Mouse (Mus musculus) neural tube, embryonic 10.5 days (tissue): ENCODE data around the gene Pnpla3.
"Not testable (repeated sequence)": the region's sequence is repeated elsewhere in the genome, so short reads cannot be mapped to it uniquely, and the experiment has no call there.

ENCODE experiments used
- DNase-seq: peaks from one replicate; pipeline ENCODE4 v3.0.0-alpha.2; 2017; ENCODE audit warnings: low spot score; ENCODE audit errors: extremely low spot score

Gene Pnpla3

GRCm38 (mm10) chr15:84167600-84167999, at the start of gene Pnpla3:
TSS of gene Pnpla3 (plus strand) at chr15:84167837.
- peak; percentile 93 for DNase-seq

DNA sequence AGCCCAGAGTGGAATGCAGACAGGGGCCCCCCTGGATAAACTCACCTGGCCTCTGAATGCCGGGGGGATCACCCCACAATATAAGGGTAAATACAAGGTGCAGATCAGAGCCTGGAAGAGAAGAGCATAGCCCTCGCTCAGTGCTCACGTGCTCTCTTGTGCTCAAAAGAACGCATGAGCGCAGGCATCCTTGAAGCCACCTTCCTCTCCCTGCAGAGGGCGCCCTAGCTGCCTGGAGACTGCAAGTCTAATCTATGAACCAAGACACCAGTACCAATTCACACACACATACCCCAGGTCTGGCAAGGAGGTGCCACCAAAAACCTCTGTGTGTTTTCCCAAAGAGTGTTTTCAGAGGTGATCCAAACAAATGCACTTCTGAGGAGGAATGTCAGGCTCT, 47.0 kb upstream of the Pnpla3 start:
- DNase-seq = peak; percentile 32

DNA sequence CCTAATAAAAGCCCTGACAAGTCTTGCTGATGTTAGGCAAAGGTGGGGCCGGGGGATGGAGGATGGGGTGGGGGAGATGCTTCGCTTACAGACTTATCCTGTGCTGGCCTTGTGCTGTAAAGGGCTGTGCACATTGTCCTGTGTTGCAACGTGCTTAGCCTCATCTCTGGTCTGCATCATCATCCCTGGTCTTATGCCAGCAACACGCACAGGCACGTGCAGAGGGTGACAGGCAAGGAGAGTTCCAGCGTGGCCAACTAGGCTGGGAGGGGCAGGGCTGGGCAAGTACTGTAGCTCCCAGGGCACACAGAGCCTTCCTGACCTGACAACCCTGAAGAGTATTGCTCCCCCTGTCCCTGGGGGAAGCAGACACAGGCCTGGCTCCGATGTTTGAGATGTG, 46.6 kb upstream of the Pnpla3 start:
- DNase-seq = no peak

GRCm38 (mm10) chr15:84123075-84123474, 44.6 kb upstream of the Pnpla3 start, which contains the start of gene Pnpla5:
TSS of gene Pnpla5 (minus strand) at chr15:84123175.
- no peak for DNase-seq

DNA sequence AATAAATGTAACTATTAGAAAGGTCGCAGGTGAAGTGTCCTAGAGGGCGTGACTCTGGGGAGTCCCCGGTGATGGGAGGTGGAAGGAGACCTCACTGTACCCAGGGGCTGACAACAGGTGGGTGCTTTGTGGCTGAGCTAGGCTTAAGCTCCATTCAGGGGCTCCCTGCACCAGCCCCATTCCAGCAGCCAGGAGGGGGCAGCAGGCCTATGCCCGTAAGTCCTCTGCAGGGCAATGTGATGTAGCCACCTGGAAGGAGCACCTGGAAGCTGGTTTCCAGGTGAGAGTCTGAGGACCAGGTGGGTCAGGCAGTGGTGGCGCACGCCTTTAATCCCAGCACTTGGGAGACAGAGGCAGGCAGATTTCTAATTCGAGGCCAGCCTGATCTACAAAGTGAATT, 43.6 kb upstream of the Pnpla3 start:
- DNase-seq = no peak

DNA sequence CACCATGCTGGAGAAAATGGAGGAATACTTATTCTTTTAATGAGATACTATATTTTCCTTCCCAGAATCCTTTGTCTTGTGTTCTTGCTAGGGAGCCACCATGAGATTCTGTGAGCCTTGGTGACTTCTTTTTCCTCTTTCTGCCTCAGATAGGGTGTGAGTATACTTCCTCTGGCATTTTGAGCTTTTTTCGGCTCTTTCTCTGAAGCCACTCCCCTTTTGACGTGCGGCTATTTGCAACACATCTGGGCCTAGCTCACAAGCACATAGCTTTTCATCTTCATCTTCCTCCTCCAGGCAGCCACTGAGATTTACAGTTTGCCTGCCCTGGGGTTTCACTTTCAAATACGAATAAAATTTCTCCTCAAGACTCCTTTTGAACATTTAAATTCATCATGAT, 41.2 kb upstream of the Pnpla3 start:
- DNase-seq = no peak

- no peak for DNase-seq
These were observed 40.8 kb upstream of the Pnpla3 start for GRCm38 (mm10) chr15:84126871-84127270.

DNA sequence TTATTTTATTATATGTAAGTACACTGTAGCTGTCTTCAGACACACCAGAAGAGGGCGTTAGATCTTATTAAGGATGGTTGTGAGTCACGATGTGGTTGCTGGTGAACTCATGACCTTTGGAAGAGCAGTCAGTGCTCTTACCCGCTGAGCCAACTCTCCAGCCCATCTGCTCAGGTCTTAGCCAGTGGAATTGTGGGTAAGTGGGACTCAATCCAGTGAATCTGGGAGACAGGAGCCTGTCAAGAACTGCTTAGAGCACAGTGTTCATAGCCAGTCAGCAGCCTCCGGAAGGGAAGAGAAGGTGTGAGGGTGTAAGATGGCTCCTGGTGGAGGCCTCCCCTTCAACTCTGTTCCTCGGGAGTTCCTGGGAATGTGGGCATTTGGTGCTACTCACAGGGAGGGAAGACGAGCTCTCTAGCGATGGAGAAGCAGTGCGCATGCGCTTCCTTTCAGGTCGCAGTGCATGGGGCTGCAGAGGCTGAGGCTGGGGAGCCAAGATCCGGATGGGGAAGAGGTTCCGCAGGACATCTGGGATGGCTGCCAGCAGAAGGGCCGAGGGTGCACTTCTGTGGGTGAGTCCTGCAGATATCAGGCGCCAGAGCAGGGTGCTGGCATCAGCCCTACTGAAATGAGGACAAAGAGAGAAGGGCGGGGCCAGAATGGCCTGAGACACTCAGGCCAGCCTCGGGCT, 36.4 kb upstream of the Pnpla3 start:
- no peak for DNase-seq

GRCm38 (mm10) chr15:84131971-84132370, 35.7 kb upstream of the Pnpla3 start:
- no peak for DNase-seq

DNA sequence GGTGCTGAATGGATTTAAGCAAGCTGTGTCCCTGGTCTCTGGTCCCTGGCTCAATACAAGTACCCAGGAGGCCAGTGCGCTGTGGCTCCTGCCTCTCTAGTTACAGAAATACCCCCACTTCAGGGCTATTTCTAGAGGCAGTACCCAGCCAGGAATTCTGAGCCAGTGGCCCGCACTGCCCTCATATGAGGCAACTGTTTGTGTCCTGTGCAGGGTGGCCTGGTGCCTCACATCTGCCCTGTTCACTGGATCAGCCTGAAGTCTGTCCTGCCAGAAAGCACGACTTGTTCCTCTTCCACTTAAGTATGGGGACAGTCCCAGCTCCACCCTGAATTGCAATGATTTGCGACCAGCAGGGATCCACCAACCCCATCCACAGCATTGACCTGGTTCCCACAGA, 34.2 kb upstream of the Pnpla3 start:
- DNase-seq = no peak

GRCm38 (mm10) chr15:84135472-84135871, 32.2 kb upstream of the Pnpla3 start:
- peak; percentile 36 for DNase-seq

DNA sequence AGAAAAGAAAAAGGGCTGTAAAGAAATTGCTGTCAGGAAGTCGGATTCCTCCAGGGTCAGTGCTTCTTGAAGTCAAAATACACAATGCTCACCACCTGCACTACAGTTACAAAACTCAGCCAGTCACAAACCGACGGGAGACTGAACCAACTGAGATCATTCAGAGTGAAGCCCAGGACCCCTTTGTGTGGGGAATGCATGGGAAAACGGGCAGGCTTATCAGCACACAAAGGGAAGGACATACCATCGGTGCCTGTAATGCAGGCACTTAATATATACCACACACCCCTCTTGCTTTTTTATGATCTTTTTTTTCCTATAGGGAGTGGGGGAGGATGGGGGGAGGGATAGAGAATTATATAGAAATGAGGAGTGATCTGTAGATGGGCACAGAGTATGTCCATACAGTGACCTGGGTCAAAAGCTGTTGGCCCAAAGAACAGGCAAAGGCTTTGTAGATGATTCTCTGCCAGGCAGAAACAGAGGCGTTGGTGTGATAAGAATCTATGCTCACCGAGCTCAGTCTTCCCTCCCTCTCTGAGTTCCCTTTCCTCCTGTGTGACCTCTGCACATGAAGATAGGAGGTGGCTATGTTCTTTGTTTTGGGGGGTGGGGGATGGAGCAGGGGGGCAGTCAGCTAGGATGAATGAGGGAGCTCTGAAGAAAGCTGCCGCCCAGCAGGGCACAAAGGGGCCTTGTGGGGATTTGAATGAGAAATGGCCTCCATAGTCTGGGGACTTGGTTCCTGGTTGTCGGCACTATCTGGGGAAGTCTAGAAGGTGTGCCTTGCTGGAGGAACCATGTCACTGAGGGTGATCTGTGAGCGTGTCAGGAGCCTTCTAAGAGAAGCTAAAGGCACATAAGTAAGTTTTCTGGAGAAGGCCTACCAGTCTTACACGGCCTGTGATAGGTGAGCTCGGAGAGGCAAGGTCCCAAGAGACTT, 30.9 kb upstream of the Pnpla3 start:
- DNase-seq = peak; percentile 33

DNA sequence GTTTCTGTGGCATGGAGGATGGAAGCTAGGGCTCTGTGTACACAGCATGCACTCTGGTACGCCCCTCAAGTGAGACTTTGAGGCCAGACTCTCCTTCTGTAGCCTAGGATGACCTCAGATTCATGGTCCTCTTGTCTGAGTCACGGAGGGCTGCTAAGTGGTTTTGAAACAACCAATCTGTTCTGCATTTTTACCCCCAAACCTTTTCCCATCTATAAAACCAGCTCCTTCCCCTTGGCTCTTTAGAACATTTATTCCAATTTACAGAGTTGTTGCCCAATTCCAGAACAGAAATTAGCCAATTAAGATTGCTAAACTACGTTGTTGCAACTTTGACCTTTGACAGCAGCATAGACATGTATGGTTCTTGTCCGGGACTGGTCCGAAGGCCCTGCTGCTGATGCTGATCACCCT, 28.0 kb upstream of the Pnpla3 start:
- DNase-seq = no peak

- DNase-seq = no peak
These were observed 27.5 kb upstream of the Pnpla3 start for GRCm38 (mm10) chr15:84140109-84140508.

DNA sequence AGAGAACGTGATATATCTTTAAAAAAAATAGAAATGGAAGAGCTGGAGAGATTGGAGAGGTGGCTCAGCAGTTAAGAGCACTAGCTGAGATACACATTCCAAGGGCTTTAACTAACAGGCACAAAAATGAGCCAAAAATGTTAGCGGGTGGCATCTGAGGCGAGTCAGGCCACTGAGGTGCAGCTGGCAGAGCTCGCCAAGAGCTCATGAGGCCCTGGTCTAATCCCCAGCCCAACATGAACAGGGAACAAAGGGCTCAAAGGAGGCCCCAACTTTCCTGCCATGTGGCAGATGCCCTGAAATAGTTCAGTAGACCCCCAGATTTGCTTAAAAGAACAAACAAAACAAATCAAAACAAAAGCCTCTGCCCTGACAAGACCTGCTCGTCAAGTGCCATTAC, 26.7 kb upstream of the Pnpla3 start:
- no peak for DNase-seq

DNA sequence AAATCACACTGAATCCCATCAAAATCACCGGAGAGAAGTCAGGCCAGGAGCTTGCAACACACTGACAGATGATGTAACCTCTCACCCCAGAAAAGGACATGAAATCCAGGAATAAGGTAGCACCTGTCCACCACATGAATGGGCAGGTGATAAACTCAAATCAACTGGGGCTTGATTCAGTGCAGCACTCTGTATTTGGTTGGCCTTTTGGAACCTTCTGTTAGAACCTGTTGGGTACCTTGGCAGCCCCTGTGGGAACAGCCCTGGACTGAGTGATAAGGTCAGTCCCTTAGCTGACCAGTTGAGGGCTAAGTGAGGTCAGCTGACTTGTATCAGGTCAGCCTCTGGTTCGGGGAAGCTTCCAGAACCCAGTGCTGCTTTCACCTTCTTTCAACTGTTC, 11.5 kb upstream of the Pnpla3 start:
- no peak for DNase-seq

DNA sequence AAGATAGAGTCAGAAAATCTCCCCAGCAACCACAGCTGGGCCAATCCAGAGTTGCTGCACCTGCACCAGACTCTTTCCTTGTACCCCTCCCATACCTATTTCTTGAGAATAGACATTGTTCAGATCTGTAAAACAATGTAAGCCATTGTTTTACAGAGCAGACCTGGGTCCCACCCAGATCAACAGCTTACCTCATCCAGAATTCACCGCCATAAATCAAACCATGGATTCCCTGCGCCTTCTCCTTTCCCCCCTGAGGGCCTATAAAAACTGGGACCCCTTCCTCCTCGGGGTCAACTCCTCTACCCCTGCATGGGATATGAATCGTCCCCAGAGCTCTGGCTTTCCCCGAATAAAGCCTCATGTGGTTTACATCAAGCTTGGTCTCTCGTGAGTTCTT, 10.1 kb upstream of the Pnpla3 start:
- DNase-seq = not testable (repeated sequence)

GRCm38 (mm10) chr15:84161871-84162270, 5.8 kb upstream of the Pnpla3 start:
- DNase-seq = no peak

DNA sequence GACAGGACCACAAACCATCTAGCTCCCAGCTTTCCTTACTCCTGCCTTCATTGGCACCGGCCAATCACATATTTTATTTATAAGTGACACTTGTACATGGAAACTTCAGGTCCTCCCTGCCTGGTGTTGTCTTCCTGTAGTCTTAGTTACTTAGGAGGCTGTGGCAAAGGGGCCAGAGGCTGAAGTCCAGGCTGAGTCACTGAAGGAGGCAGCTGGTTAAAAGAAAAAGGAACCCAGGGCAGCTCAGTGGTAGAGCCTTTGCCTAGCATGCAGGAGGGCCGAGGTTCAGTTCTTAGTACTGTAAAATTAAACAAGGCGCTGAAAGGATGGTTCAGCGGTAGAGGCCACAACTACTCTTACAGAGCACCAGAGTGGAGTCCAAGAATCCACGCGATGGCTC, 819 bp upstream of the Pnpla3 start:
- no peak for DNase-seq

DNA sequence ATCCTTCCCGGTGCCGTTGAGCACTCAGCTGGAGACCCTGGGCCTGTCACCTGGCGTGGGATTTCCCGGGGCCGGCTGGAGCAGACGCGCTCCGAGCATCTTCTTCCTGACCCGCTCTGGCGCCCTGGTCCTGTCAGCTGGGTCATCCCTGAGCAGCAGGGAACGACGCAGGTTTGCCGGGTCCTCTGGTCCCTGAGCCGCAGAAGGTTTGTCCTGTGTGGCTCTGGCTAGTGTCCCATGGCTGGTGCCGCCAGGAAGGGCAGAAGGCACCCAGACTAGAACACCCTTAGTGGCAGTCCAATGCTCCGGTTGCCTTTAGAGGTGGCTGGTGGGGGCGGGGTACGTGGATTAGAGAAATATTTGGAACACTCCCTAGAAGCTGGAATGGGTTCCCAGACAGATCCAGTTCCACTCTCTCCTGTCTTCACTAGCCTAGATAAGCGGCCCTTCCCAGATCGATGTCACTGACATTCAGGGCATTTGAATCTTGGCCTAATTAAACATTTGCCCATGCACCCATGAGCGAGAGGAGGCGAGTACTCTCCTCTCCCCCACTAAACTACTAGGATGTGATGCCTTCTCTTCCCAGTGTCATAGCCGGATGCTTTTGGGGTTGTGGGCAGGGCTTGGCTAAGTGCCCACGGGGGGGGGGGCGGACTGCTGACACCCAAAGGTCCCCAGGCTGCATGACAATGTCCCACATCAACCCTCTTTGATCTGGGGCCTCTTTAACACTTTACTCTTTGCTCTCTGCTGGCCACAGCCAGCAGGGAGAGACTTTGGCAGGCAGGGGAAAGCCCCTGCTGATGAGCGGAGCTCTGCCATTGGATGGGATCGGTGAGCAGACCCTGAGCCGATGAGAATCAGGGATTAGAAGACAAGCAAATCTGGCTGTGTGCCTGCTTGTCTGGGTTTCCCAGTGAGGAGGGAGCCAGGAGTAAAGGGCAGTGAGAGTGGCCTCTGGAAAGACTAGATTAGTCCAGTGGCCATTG, 829 bp downstream of the Pnpla3 start:
- DNase-seq = peak; percentile 22

- no peak for DNase-seq
These were observed 1.9 kb downstream of the Pnpla3 start for GRCm38 (mm10) chr15:84169511-84169910.
